Mouse (Mus musculus) midbrain, embryonic 16.5 days (tissue): Measurements from ENCODE around the gene Gpc4. TPM values are rescaled to one million over a fixed set of nuclear protein-coding genes. Genes with fewer than 3 reads are reported as not detected.
A peak's percentile ranks its signal among the peaks of the same experiment; 100 is the strongest.

Source experiments
- ATAC-seq: fragments of 200-750 bp; cut with Nextera tagmentation; 2 replicates; pipeline ENCODE4 v1.8.0; 2017; ENCODE audit warnings: moderate TSS enrichment
- H3K27ac ChIP-seq: fragments of 300-500 bp; sonication (generic); 2 replicates; pipeline ENCODE4 v1.5.1; 2014; ENCODE audit warnings: mild to moderate bottlenecking, low read length, mixed read lengths
- H3K27me3 ChIP-seq: fragments of 300-500 bp; sonication (generic); 2 replicates; pipeline ENCODE4 v1.6.1; 2014; ENCODE audit warnings: low read depth, low read length, mixed read lengths; ENCODE audit not compliant: control insufficient read depth, insufficient read depth
- H3K36me3 ChIP-seq: fragments of 300-500 bp; sonication (generic); 2 replicates; pipeline ENCODE4 v1.6.1; 2014; ENCODE audit warnings: mild to moderate bottlenecking, low read length, moderate library complexity, mixed read lengths; ENCODE audit not compliant: control insufficient read depth, insufficient read depth
- H3K4me1 ChIP-seq: fragments of 300-500 bp; sonication (generic); 2 replicates; pipeline ENCODE4 v1.6.1; 2014; ENCODE audit warnings: mild to moderate bottlenecking, low read length, mixed read lengths; ENCODE audit not compliant: control insufficient read depth, insufficient read depth
- H3K4me2 ChIP-seq: fragments of 300-500 bp; sonication (generic); 2 replicates; pipeline ENCODE4 v1.6.1; 2014; ENCODE audit warnings: mild to moderate bottlenecking, low read length, mixed read lengths
- H3K4me3 ChIP-seq: fragments of 300-500 bp; sonication (generic); 2 replicates; pipeline ENCODE4 v1.5.1; 2014; ENCODE audit warnings: low read depth, mild to moderate bottlenecking, low read length, moderate library complexity, mixed read lengths
- H3K9ac ChIP-seq: fragments of 300-500 bp; sonication (generic); 2 replicates; pipeline ENCODE4 v1.6.1; 2014; ENCODE audit warnings: low read depth, low read length, mixed read lengths
- H3K9me3 ChIP-seq: fragments of 300-500 bp; sonication (generic); replicated peaks from 2 replicates; pipeline ENCODE4 v1.6.1; 2014; ENCODE audit warnings: mild to moderate bottlenecking, low read length, mixed read lengths; ENCODE audit not compliant: control insufficient read depth, poor library complexity, severe bottlenecking
- WGBS: fragments of 180-500 bp; shearing (Covaris S2); extraction: QIAGEN DNeasy Blood & Tissue Kit; methylation state at CpG from one replicate; pipeline ENCODE4 v1.1.7; 2014; 5-methylcytosine and 5-hydroxymethylcytosine counted together
- polyA plus RNA-seq: library from polyadenylated mRNA; unstranded; fragments of >200 nt; fragmentation: Nextera tagmentation; extraction: Ambion mirVana; gene quantifications from 2 replicates; pipeline ENCODE4 v1.2.1, GENCODE M21; 2015

Gene Gpc4
- 8.9 and 9.7 TPM in 2 replicates for polyA plus RNA-seq

GRCm38 (mm10) chrX:52164738-52165554 lies at the start of gene Gpc4:
Gene Gpc4, minus strand, starts transcription at chrX:52165252.
- Histone ChIP-seq H3K9ac (peak within 1 kb of the TSS; percentile 55), H3K4me2 (peak within 1 kb of the TSS; percentile 83), H3K36me3 (no peaks in the 10 kb centered on the region), H3K27me3 (peaks cover 4% of the 10 kb centered on the region; the same call in 1 of the 2 replicates), H3K27ac (no peak within 1 kb of the TSS), H3K9me3 (no peaks in the 10 kb centered on the region), H3K4me3 (peak within 1 kb of the TSS; percentile 49), H3K4me1 (0 out of 2 replicates have a peak, but pooled peaks cover 4% of the 10 kb centered on the region)
- peak; percentile 91 for ATAC-seq
- WGBS: 23% methylated on average over 41 of the region's 76 CpGs

DNA sequence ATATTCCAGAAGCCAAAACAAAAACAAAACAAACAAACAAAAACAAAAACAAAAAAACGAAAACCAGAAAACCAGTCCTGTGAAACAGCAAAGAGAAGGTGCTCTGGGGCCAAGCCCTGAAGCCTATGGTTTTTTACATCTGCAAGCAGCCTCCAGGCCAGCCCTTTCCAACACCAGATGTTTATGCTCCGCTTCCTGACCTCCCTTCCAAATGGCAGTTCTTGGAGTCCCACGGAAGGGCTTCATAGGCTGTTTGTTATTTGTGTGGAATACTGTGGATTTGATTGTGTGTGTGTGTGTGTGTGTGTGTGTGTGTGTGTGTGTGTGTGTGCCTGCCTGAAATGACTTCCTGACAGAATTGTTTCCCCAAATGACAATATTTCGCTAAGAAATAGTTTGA lies 47.8 kb upstream of the Gpc4 start:
- H3K27ac ChIP-seq: no peak overlapping the region
- H3K9ac ChIP-seq: no peak overlapping the region
- H3K4me2 ChIP-seq: no peak overlapping the region
- H3K36me3 ChIP-seq: no peaks in the 10 kb centered on the region
- no peaks in the 10 kb centered on the region for H3K4me1 ChIP-seq
- no peak overlapping the region for H3K4me3 ChIP-seq
- H3K27me3 ChIP-seq: no peaks in the 10 kb centered on the region
- no peaks in the 10 kb centered on the region for H3K9me3 ChIP-seq
- 79% methylated on average over 4 of the region's 4 CpGs for WGBS
- ATAC-seq: no peak

- no peak overlapping the region for H3K27ac ChIP-seq
- whole genome bisulfite sequencing: 21% methylated on average over 6 of the region's 6 CpGs
- no peak overlapping the region for H3K4me2 ChIP-seq
- no peak overlapping the region for H3K4me3 ChIP-seq
- no peak overlapping the region for H3K9ac ChIP-seq
- no peaks in the 10 kb centered on the region for H3K4me1 ChIP-seq
- H3K9me3 ChIP-seq: no peaks in the 10 kb centered on the region
- no peak for ATAC-seq
- no peaks in the 10 kb centered on the region for H3K36me3 ChIP-seq
- no peaks in the 10 kb centered on the region for H3K27me3 ChIP-seq
Measured at GRCm38 (mm10) chrX:52199836-52200235, 34.8 kb upstream of the Gpc4 start.

GRCm38 (mm10) chrX:52193311-52193968 lies 28.4 kb upstream of the Gpc4 start:
- H3K4me2 ChIP-seq: no peak overlapping the region

GRCm38 (mm10) chrX:52189094-52189493 lies 24.0 kb upstream of the Gpc4 start:
- no peak overlapping the region for H3K4me3 ChIP-seq

More at GRCm38 (mm10) chrX:52193311-52193968, 28.4 kb upstream of the Gpc4 start:
- no peak for ATAC-seq
- Histone ChIP-seq H3K27me3 (no peaks in the 10 kb centered on the region), H3K4me3 (no peak overlapping the region), H3K36me3 (no peaks in the 10 kb centered on the region), H3K27ac (no peak overlapping the region), H3K9ac (no peak overlapping the region), H3K4me1 (no peaks in the 10 kb centered on the region), H3K9me3 (no peaks in the 10 kb centered on the region)
- WGBS: 27% methylated on average over 4 of the region's 4 CpGs

DNA sequence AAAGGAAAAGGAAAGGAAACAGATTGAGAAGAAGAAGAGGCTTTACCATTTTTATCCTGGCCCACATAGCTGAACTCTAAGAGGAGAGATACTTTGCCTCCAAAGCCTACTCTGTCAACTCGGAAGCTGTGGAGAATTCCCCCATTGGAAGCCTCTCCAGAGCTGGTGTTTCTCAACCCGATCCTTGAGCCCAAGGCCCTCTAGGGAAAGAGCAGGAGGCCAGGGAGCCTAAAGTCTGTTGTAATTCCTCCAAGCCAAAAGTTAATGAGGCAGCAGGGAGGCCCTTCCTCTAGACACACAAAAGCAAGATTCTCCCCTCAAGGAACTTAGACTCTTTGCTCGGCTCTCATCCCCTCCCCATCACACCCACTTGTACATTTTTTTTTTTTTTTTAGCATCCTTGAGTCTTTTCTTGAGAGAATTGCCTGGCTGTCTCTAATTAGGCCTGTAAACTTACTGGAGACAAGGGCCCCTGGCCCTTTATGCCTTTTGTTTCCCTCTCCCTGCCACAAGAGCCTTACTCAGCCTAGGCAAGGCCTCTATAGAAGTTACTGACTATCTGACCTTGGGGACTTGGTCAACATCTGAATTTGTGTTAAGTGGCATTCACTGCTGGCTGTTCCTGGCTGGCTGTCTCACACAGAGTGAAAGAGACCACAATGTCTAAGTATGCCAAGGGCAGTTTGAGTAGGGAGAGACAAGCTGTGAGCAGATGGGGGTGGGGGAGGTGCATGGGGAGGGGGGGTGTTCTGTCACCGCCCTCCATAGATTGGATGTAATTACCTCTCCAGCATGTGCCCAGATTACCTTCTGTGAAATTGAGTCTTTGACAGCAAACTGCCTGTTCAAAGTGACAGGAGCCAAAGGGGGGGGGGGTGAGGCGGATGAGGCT lies 18.7 kb upstream of the Gpc4 start:
- no peak for ATAC-seq
- no peak overlapping the region for H3K4me3 ChIP-seq
- no peak overlapping the region for H3K27ac ChIP-seq
- no peaks in the 10 kb centered on the region for H3K36me3 ChIP-seq
- H3K27me3 ChIP-seq: no peaks in the 10 kb centered on the region
- no peak overlapping the region for H3K4me2 ChIP-seq
- 42% methylated on average over 5 of the region's 5 CpGs for WGBS
- H3K4me1 ChIP-seq: no peaks in the 10 kb centered on the region
- H3K9ac ChIP-seq: no peak overlapping the region
- no peaks in the 10 kb centered on the region for H3K9me3 ChIP-seq

More at GRCm38 (mm10) chrX:52189094-52189493, 24.0 kb upstream of the Gpc4 start:
- no peaks in the 10 kb centered on the region for H3K27me3 ChIP-seq
- H3K4me2 ChIP-seq: no peak overlapping the region
- WGBS: 11% methylated on average over 4 of the region's 4 CpGs
- no peak overlapping the region for H3K27ac ChIP-seq
- H3K4me1 ChIP-seq: no peaks in the 10 kb centered on the region
- ATAC-seq: no peak
- no peaks in the 10 kb centered on the region for H3K36me3 ChIP-seq
- H3K9me3 ChIP-seq: no peaks in the 10 kb centered on the region
- H3K9ac ChIP-seq: no peak overlapping the region

- no peaks in the 10 kb centered on the region for H3K27me3 ChIP-seq
- H3K36me3 ChIP-seq: no peaks in the 10 kb centered on the region
- H3K4me3 ChIP-seq: no peak overlapping the region
- H3K27ac ChIP-seq: no peak overlapping the region
- H3K9me3 ChIP-seq: no peaks in the 10 kb centered on the region
- WGBS: 64% methylated on average over 2 of the region's 2 CpGs
- H3K9ac ChIP-seq: no peak overlapping the region
- no peaks in the 10 kb centered on the region for H3K4me1 ChIP-seq
- no peak overlapping the region for H3K4me2 ChIP-seq
- ATAC-seq: no peak
Measured at GRCm38 (mm10) chrX:52181401-52181800, 16.3 kb upstream of the Gpc4 start.

GRCm38 (mm10) chrX:52177067-52177466 lies 12.0 kb upstream of the Gpc4 start:
- Histone ChIP-seq H3K36me3 (no peaks in the 10 kb centered on the region), H3K4me1 (no peaks in the 10 kb centered on the region), H3K4me2 (no peak overlapping the region), H3K27me3 (no peaks in the 10 kb centered on the region), H3K27ac (no peak overlapping the region), H3K9me3 (no peaks in the 10 kb centered on the region), H3K9ac (no peak overlapping the region), H3K4me3 (no peak overlapping the region)
- WGBS: 78% methylated on average over 4 of the region's 4 CpGs
- no peak for ATAC-seq
